Mouse (Mus musculus): ENCODE data around the gene Gm21903.

DNA sequence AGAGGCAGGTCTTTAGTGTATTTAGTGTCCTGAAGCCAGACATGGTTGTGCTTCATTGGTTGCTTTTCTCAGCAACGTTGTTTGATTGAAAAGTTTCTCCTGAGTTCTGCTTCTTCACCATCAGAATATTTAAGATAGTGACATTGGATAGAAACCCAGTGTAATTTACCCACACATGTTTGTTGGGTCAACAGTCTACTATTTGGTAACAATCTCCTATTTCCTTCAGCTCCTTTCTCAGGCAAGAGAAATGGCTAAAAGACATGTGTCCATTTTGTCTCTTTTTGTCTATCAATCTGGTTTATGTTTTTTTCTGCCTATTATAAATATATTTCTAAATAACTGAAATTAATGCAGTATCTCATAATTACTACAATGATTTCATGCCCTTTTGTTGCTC is 33.8 kb upstream of the Gm21903 start, which contains the start of gene Esp23:
- TF ChIP-seq ZNF384 (IDR thresholded peaks at IDR 0.05; ENCODE audit: low read depth, low read length) = no peak
- no peak for TF ChIP-seq CHD2 (IDR thresholded peaks at IDR 0.05; ENCODE audit: low read depth, low read length)
- no peak for TF ChIP-seq HCFC1 (IDR thresholded peaks at IDR 0.05; ENCODE audit: borderline replicate concordance, insufficient read depth, low read length)
- TF ChIP-seq ZC3H11A (IDR thresholded peaks at IDR 0.05; ENCODE audit: borderline replicate concordance, low read depth, low read length) = no peak
- no peak for TF ChIP-seq MAFK (IDR thresholded peaks at IDR 0.05; ENCODE audit: insufficient read depth, low read depth, low read length)

Data from ES-E14 (cell line).